Mouse (Mus musculus) embryonic facial prominence, embryonic 15.5 days (tissue): ENCODE measurements around the gene Mob1a. TPM values are rescaled to one million over a fixed set of nuclear protein-coding genes. Genes with fewer than 3 reads are reported as not detected.

Experiments used
- ATAC-seq: fragments of 200-750 bp; cut with Nextera tagmentation; 2 replicates; pipeline ENCODE4 v1.8.0; 2017; ENCODE audit warnings: low read depth, moderate TSS enrichment; ENCODE audit not compliant: insufficient number of reproducible peaks, low FRiP score, low TSS enrichment
- H3K27ac ChIP-seq: fragments of 300-500 bp; sonication (generic); replicated peaks from 2 replicates; pipeline ENCODE4 v1.5.1; 2015; ENCODE audit warnings: mild to moderate bottlenecking, inconsistent platforms
- H3K27me3 ChIP-seq: fragments of 300-500 bp; sonication (generic); 2 replicates; pipeline ENCODE4 v1.6.1; 2015; ENCODE audit warnings: inconsistent platforms
- H3K36me3 ChIP-seq: fragments of 300-500 bp; sonication (generic); 2 replicates; pipeline ENCODE4 v1.6.1; 2015; ENCODE audit warnings: mild to moderate bottlenecking, inconsistent platforms
- H3K4me1 ChIP-seq: fragments of 300-500 bp; sonication (generic); 2 replicates; pipeline ENCODE4 v1.6.1; 2015; ENCODE audit warnings: inconsistent platforms
- H3K4me2 ChIP-seq: fragments of 300-500 bp; sonication (generic); replicated peaks from 2 replicates; pipeline ENCODE4 v1.6.1; 2015; ENCODE audit warnings: mild to moderate bottlenecking, inconsistent platforms
- H3K4me3 ChIP-seq: fragments of 300-500 bp; sonication (generic); replicated peaks from 2 replicates; pipeline ENCODE4 v1.5.1; 2015; ENCODE audit warnings: mild to moderate bottlenecking, inconsistent platforms
- H3K9ac ChIP-seq: fragments of 300-500 bp; sonication (generic); 2 replicates; pipeline ENCODE4 v1.6.1; 2015; ENCODE audit warnings: inconsistent platforms
- H3K9me3 ChIP-seq: fragments of 300-500 bp; sonication (generic); replicated peaks from 2 replicates; pipeline ENCODE4 v1.6.1; 2016; ENCODE audit warnings: inconsistent platforms
- WGBS: fragments of 180-500 bp; shearing (Covaris S2); methylation state at CpG from one replicate; pipeline ENCODE4 v1.1.7; 2015; 5-methylcytosine and 5-hydroxymethylcytosine counted together
- polyA plus RNA-seq: library from polyadenylated mRNA; unstranded; fragments of >200 nt; fragmentation: Nextera tagmentation; extraction: Ambion mirVana; gene quantifications from 2 replicates; pipeline ENCODE4 v1.2.1, GENCODE M21; 2015

The Mob1a gene
- polyA plus RNA-seq, 1 experiment from 2014 or later = 64.1 TPM

DNA sequence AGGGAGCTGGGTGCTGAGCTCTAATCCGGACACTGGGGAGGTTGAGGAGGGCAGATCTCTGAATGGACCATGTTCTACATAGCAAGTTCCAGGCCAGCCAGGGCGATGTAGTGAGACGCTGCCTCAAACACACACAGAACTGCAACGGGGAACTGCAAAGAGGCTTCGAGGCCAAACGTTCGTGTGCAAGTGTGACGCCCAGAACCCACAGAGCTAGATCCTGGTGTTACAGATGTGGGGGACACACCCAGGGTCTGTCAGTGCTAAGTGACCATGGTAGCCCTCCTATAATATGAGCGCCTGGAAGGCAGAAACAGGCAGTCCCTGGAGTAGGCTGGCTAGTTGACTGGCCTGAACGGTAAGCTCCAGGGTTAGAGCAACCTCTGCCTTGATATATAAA lies 31.6 kb downstream of the Mob1a start:
- H3K4me1 ChIP-seq = no peaks in the 10 kb centered on the region
- H3K9me3 ChIP-seq = no peaks in the 10 kb centered on the region
- H3K27me3 ChIP-seq = no peaks in the 10 kb centered on the region
- WGBS = 90% methylated on average over 10 of the region's 10 CpGs
- no peak overlapping the region for H3K4me2 ChIP-seq
- no peak for ATAC-seq
- H3K27ac ChIP-seq = no peak overlapping the region
- peaks cover 52% of the 10 kb centered on the region for H3K36me3 ChIP-seq
- H3K9ac ChIP-seq = no peak overlapping the region
- no peak overlapping the region for H3K4me3 ChIP-seq

DNA sequence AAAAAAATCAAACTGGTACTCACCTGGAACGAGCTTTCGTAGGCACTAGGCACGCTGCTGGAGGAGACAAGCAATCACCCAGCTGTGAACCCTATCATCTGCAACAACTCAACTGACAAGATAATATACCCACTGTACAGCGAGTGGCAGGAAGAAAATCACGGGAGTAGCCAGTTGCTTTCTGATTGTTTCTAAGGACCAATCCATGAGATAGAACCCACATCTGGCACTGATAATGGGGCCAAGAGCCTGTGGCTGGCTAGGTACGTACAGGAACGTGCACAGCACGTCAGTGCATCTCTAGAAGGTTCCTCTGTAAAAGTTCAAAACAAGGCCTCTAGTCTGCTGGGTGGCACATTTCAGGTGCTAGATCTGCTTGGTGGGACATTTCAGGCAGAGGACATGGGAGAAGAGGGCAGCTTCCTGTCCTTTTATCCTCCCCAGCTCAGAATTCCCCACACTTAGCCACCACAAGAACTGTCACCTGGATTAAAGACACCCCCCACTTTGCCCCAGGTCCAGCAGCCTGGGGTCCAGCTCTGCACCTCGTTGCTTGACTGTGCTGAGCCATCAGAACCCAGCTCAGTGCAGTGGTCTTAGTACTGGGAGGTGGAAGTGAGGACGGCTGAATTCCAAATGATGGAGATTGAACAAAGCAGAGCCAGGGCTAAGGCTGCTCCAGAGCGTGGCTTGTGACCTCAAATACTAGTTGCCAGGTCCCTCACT lies 35.9 kb downstream of the Mob1a start:
- Histone ChIP-seq H3K9ac (no peak overlapping the region), H3K36me3 (peaks cover 43% of the 10 kb centered on the region), H3K4me1 (no peaks in the 10 kb centered on the region), H3K27ac (no peak overlapping the region), H3K9me3 (no peaks in the 10 kb centered on the region), H3K4me3 (no peak overlapping the region), H3K27me3 (no peaks in the 10 kb centered on the region), H3K4me2 (no peak overlapping the region)
- no peak for ATAC-seq
- WGBS = 62% methylated on average over 11 of the region's 11 CpGs

DNA sequence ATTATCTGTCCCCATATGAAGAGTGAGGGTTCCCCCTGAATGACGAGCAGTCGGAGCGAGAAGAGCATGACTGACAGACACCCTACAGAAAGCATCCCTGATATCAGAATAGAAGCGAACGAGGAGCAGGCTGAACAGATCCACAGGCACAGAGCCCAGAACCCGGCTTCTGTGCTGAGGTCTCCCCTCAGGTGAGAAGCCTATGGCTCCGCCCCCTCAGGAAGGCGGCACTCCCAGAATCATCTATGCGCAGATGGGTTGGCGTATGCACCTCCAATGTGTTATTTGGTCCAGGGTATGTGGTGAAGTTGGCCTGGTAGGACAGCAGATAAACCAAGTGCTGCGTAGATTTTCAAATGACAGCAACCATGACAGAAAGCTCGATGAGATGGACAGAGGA lies 37.3 kb downstream of the Mob1a start:
- no peaks in the 10 kb centered on the region for H3K9me3 ChIP-seq
- no peaks in the 10 kb centered on the region for H3K4me1 ChIP-seq
- H3K27me3 ChIP-seq = no peaks in the 10 kb centered on the region
- H3K9ac ChIP-seq = no peak overlapping the region
- WGBS = 86% methylated on average over 12 of the region's 12 CpGs
- no peak overlapping the region for H3K27ac ChIP-seq
- no peak overlapping the region for H3K4me3 ChIP-seq
- no peak for ATAC-seq
- peaks cover 49% of the 10 kb centered on the region for H3K36me3 ChIP-seq
- H3K4me2 ChIP-seq = no peak overlapping the region

DNA sequence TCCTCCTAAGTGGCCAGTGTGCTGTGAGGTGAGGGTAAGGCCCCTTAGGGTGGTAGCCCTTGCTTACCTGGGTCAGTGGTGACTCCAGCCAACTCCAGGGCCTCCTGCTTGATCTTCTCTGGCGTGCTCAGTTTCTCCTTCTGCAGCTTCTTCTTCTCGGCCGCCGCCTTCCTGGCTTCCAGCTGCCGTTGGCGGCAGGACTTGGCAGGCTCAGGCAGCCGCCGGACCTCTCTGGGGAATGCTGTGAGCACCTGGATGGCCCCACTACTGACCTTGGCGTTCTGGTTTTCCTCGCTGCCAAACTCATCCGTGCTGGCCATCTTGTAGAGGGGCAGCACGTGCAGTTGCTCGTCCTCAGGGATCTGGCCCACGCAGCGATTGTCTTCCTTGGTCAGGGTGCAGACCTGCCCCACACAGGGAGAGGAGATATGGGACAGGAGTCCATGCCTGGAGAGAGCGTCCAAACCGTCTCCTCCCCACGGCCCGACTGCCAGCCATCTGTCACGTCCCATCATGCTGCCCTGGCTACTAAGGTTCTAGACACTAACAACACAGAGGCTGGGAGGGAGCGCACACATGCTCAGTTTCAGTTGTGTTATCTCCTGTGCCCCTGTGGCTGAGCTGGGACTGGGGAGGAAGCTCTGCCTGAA lies 44.6 kb downstream of the Mob1a start:
- Histone ChIP-seq H3K9ac (no peak overlapping the region), H3K27me3 (no peaks in the 10 kb centered on the region), H3K27ac (no peak overlapping the region), H3K4me3 (no peak overlapping the region), H3K4me1 (no peaks in the 10 kb centered on the region), H3K9me3 (no peaks in the 10 kb centered on the region), H3K36me3 (peaks cover 94% of the 10 kb centered on the region), H3K4me2 (no peak overlapping the region)
- ATAC-seq = no peak
- 87% methylated on average over 21 of the region's 21 CpGs for WGBS

DNA sequence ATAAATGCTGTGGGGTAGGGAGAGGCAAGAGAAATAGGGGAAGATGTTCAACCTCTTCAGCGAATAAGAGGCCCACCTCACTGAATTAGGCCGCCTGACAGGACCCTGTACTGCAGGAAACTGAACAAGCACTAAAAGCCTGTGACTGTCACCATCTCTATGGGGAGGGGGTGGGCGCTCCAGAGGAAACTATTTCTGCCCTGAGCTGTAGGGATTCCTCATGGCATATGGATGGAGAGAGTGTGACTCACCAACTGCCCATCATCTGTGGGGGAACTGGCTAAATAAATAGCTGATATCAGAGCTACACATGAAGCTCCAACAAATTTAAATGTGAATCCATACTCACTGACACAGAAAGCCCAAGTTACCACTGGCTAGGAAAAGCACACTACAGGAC lies 45.5 kb downstream of the Mob1a start:
- no peak overlapping the region for H3K4me3 ChIP-seq
- H3K9me3 ChIP-seq = no peaks in the 10 kb centered on the region
- H3K27ac ChIP-seq = no peak overlapping the region
- no peak overlapping the region for H3K9ac ChIP-seq
- no peak for ATAC-seq
- H3K4me2 ChIP-seq = no peak overlapping the region
- H3K4me1 ChIP-seq = no peaks in the 10 kb centered on the region
- no peaks in the 10 kb centered on the region for H3K27me3 ChIP-seq
- peaks cover 98% of the 10 kb centered on the region for H3K36me3 ChIP-seq
- WGBS = 85% methylated on average over 3 of the region's 3 CpGs

DNA sequence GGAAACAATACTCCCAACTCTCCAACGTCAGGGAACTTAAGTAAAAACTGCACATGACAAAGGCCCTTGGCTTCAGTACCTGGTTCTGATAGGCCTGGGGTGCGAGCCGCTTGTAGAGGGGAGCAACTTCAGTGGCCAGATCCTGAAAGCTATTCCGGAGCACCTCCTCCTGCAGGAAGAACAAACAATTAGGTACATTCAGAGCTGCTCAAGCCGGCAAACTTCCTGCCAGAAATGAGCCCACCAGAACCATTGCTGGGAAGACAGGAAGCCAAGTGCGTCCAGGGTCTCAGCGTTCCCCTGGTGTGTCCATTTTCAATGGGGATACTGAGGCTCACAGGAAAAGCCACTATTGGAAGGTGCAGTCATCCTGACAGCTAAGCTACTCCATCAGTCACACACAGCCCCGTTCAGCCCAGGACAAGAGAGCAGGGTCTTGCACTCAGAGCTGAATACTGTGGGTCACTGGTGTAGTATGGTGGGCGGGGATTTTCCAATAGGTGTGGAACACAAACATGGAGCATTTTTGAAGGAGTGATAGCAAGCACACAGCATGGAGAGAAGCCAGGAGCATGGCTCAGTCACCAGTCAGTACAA lies 48.0 kb downstream of the Mob1a start:
- H3K4me3 ChIP-seq = no peak overlapping the region
- H3K9ac ChIP-seq = no peak overlapping the region
- H3K27me3 ChIP-seq = no peaks in the 10 kb centered on the region
- H3K27ac ChIP-seq = no peak overlapping the region
- no peak overlapping the region for H3K4me2 ChIP-seq
- peaks cover 100% of the 10 kb centered on the region for H3K36me3 ChIP-seq
- H3K4me1 ChIP-seq = no peaks in the 10 kb centered on the region
- H3K9me3 ChIP-seq = no peaks in the 10 kb centered on the region
- 87% methylated on average over 9 of the region's 9 CpGs for WGBS
- ATAC-seq = no peak

DNA sequence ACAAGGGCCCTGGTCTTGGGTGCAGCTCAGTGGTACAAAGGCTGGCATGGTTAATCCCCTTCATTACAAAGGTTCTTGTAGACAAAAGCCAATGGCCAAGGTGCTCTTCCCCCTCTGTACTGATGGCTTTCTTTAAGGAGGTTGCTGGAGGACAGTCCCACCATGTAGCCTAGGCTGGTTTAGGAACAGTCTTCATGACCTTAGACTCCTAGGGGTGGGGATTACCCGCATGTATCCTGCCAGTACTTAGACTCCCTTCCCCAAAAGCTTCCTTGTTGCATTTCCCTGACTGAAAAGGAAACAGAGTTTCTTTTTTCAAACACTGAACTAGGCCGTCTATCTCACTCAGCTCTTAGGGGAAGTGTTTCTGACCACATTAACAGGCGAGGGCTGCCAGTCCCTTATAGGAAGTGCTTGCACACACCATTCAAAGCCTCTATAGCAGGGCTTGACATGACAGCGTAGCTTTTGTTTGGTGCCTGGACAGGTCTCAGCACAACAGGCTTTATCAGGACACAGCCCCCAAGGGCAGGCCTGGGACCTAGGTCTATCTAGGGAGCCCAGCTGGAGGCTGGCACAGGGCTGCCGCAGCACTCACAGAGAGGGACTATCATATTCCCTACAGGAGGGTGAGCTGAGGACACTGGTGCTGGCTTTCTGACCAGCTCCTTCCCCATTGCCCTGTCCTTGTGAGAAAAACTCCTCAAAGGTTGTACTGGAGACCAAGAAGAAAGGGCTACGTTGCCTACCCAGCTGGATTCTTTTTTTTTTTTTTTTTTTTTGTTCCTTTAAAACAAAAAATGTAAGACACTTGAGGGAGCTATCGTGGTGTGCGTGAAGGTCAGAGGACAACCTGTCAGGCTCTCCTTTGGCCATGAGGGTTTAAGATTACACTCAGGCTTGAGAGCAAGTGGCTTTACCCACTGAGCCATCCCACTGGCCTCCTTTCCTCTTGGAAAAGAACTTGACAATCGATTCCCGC lies 56.0 kb downstream of the Mob1a start:
- no peaks in the 10 kb centered on the region for H3K27me3 ChIP-seq
- H3K4me1 ChIP-seq = no peaks in the 10 kb centered on the region
- H3K9me3 ChIP-seq = no peaks in the 10 kb centered on the region
- no peak overlapping the region for H3K4me3 ChIP-seq
- H3K36me3 ChIP-seq = peaks cover 69% of the 10 kb centered on the region
- no peak for ATAC-seq
- no peak overlapping the region for H3K4me2 ChIP-seq
- H3K9ac ChIP-seq = no peak overlapping the region
- H3K27ac ChIP-seq = no peak overlapping the region
- WGBS = 81% methylated on average over 10 of the region's 10 CpGs

DNA sequence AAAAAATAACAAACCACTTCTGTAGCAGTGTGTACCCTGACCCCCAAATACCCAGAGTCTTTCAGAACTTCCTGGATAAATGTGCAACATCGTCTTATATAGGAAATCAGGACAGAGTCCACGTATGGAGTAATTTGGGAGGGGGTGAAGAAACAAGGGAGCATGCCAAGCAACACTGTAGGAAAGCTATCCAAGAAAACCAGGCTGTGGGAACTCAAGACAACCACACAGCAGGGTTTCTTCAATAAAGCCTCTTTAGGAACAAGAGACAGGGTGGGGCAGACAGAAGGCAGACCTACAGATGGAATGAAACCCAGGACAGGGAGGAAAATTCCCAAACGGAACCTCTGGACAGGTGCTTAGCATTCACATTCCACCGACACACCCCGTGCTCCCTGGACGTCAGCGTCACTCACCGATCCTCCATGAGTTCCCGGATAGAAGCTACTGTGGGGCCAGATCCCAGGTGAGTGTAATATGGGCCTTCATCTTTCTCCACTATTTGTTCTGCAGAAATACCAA lies 59.8 kb downstream of the Mob1a start:
- Histone ChIP-seq H3K9ac (no peak overlapping the region), H3K27ac (no peak overlapping the region), H3K9me3 (no peaks in the 10 kb centered on the region), H3K36me3 (peaks cover 31% of the 10 kb centered on the region), H3K27me3 (no peaks in the 10 kb centered on the region), H3K4me1 (peaks cover 6% of the 10 kb centered on the region; the same call in 1 of the 2 replicates), H3K4me2 (no peak overlapping the region), H3K4me3 (no peak overlapping the region)
- ATAC-seq = no peak
- WGBS = 87% methylated on average over 9 of the region's 9 CpGs

DNA sequence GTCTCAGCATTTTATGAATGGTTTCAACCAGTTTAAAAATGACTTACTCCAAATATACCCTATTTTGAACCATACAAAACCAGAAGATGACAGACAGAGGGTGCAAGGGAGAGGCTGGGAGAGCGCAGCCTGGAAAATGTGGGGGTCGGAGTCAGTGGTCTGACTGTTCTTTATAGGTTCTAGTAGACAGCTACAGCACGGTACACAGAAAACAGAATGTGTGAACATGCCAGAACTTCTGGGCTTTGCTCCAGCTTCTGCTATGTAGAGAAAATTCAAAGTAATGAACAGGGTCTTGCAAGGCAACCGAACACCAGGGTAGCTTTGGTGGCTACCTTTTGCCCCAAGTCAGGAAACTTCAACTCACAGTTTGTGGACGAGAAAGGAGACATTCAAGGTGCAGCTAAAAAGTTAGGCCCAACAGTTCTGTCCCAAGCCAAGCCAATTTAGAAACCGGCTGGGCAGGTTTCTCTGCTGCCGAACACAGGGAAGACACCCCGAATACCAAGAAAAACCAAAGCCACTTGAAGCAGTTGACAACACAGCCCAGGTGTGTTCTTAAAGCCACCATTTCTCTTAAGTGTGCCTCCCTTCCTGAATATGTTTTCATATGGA lies 66.5 kb downstream of the Mob1a start:
- Histone ChIP-seq H3K4me1 (peaks cover 25% of the 10 kb centered on the region), H3K4me2 (no peak overlapping the region), H3K4me3 (no peak overlapping the region), H3K9me3 (no peaks in the 10 kb centered on the region), H3K9ac (no peak overlapping the region), H3K27ac (peak overlapping the region; percentile 70), H3K36me3 (peaks cover 37% of the 10 kb centered on the region), H3K27me3 (no peaks in the 10 kb centered on the region)
- ATAC-seq = no peak
- WGBS = 64% methylated on average over 8 of the region's 8 CpGs
